Mouse (Mus musculus): Measurements from ENCODE around the gene Rhpn2. TPM values are rescaled to one million over a fixed set of nuclear protein-coding genes. Genes with fewer than 3 reads are reported as not detected.

The Rhpn2 gene
- total RNA-seq, 2 experiments from 2014 or later: not detected

DNA sequence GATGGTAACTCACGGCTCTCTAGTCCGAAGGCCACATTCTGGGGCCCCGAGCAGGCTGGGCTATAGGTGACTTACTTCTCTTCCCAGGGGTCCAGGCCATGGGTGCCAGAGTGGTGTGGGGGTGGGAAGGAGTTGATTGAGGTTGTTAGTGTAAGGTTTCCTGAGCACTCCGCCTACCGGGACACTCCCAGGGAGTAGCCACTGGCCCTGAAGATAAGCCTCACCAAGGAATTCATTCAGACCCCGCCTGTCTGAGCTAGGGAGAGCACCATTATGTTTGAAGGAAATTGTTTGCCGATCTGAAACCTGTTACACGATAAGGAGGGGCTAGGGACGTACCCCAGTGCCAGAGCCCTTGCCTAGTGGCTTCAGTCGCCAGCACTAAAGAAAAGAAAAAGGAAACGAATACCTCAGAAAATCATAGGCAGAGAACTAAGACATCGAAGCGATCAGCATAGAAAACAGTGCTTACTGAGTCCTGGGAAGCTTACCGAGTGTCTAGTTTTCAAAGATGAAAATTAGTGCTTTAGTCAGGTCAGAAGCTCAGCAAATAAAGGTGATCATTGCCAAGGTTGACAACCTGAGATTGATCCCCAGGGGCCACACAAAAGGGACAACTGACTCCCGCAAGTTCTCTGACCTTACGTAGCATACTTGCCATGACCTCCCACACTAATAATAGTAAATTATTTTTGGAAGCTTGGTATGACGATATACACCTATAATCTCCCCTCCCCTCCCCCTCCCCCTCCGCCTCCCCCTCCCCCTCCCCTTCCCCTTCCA lies 14.1 kb downstream of the Rhpn2 start:
- ATAC-seq (ENCODE audit: poor library complexity, severe bottlenecking): no peak

GRCm38 (mm10) chr7:35349022-35349421 lies 15.1 kb downstream of the Rhpn2 start:
- ATAC-seq (ENCODE audit: poor library complexity, severe bottlenecking): no peak

DNA sequence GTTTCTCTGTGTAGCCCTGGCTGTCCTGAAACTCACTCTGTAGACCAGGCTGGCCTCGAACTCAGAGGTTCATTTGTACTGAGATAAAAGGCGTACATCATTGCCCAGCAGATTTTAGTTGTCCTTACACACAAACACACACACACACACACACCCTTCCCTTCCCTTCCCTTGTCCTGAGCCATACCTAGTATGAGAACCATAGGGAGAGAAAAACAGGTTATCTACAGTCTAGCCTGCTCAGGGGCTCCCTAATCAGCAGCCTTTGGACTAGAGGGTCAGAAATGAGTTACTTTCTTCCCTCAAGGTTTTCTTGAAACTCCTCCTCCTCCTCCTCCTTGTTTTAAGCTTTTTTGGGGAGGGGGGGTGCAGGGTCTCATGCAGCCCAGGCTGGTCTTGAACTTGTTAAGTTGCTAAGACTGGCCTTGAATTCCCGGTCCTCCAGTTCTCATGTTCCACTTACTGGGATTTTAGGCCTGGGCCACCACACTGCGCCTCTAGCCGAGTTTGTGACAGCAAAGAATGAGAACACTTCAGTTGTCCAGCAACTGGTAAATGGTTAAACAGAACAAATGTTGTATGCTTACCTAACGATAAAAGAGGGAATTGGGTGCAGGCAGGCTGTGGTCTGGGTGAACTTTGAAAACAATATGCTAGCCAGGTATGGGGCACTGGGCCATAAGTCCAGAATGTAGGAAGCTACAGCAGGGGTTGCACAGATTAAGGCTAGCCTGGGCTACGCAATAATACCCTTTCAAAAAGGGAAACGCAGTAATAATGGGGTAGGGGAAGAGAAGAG lies 16.1 kb downstream of the Rhpn2 start:
- ATAC-seq (ENCODE audit: poor library complexity, severe bottlenecking): no peak

DNA sequence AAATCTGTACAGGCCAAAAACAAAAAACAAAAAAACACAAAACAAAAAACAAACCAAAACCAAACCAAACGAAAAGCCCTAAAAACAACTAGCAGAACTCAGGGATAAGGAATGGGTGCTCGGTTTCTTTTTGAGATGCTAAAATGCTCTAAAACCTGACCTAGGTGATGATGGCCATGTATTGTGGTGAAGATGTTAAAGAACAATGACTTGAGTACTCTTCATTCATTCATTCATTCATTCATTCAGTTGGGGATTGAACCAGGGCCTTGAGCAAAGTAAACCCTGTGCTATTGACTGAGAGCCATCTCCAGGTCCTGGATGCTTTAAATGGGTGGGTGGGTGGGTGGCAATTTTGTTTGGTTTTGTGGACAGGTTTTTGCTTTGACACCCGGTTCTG lies 17.2 kb downstream of the Rhpn2 start:
- no peak for ATAC-seq (ENCODE audit: poor library complexity, severe bottlenecking)

GRCm38 (mm10) chr7:35353306-35353705 lies 19.3 kb downstream of the Rhpn2 start:
- ATAC-seq (ENCODE audit: poor library complexity, severe bottlenecking): no peak

DNA sequence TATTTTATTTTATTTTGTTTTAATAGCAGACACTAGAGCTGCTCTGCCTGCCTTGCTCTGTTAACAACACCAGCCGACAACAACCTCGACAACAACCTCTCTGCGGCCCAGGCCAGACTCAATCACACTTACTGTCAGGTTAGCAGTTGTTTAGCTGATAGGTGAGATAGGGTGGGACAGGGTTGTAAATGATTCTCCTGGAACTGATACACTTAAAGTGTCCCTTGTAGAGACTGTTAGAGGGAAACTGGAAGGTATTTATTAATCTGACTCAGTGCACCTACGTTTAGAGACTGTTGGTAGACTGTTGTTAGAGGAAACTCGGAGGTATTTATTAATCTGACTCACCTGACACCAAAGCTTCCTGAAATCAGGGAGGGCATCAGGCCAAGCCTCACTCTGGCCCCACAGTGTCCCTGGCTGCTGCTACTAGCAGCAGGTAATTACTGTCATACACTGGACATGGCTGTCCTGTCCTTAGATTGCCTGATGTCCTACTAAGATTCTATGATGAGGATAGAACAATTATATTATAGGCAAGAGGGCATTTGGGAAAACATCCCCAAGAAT lies 21.4 kb downstream of the Rhpn2 start:
- ATAC-seq (ENCODE audit: poor library complexity, severe bottlenecking): no peak

GRCm38 (mm10) chr7:35357621-35358020 lies 23.7 kb downstream of the Rhpn2 start:
- no peak for ATAC-seq (ENCODE audit: poor library complexity, severe bottlenecking)

DNA sequence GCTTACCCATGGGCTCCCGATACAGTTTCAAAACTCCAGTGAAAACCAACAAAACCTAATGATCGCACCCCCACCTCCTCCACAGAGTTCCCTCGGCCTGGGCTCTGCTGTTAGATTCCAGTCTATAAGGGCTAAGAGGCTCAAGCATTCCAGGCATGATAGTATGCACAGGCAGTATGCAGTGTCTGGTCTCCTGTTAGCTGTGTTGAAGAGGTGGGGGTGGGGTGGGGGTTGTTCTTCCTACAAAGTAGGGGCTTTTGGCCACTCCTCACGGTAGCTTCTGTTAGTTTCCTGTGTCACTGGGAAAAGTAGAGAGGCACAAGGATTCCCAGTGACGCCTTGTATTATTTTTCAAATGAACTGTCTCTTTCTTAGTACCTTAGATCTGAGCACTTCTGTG lies 28.3 kb downstream of the Rhpn2 start:
- ATAC-seq (ENCODE audit: poor library complexity, severe bottlenecking): no peak

- ATAC-seq (ENCODE audit: poor library complexity, severe bottlenecking): no peak
Measured at GRCm38 (mm10) chr7:35362868-35363267, 28.9 kb downstream of the Rhpn2 start.

DNA sequence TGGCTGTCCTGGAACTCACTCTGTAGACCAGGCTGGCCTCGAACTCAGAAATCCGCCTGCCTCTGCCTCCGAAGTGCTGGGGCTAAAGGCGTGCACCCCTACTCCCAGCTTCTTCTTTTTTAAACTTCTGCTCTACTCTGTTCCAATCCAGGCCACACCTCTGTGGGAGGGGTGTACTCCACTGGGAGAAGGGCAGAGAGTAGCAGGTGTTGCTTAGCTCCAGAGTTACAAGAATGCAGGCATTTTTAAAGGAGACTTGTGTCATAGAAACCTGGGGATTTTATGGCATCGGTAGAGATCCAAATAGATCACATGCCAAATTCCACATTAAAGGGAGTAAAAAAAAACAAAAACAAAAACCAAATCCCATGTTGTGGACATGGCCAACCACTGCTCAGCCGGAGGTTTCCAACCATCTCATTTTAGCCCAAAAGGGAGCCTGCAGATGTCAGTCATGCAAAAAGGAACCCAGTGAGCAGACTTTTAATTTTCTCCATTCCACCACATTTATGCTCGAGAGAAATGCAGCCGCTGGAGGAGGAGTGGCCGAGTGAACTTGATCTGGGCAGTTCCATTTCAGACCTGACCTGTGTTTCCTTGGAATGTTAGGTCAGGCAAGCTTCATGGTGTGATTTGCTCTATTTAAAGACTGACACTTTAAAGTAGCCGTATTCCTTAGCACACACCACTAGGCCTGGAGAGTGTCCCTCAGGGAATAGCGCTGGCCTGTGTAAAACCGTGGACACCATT lies 31.4 kb downstream of the Rhpn2 start:
- no peak for ATAC-seq (ENCODE audit: poor library complexity, severe bottlenecking)

- ATAC-seq (ENCODE audit: poor library complexity, severe bottlenecking): no peak
Measured at GRCm38 (mm10) chr7:35371096-35371495, 37.1 kb downstream of the Rhpn2 start.

DNA sequence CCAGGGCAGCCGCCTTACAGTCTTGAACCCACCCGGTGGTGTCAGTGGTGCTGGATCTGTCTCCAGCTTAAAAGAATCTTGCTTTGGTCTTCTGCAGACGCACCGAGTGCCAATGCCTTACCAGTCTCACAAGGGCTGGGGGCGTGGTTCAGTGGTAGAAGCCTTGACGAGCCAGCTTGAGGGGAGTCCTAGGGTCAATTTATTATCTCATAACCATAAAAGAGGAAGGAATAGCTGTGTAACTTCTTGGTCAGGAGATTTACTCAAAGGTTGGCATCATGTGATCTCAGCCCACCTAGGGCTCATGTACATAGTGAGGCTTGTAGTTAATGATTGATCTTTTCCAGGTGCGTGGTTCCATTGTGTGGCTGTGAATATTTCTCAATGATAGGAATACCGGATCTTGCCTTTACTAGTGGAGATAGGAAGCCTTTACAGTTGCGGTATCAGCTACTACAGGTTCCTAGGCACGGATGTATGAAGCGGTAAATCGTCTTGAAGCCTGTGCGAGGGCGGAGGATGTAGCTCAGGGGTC lies 38.6 kb downstream of the Rhpn2 start:
- no peak for ATAC-seq (ENCODE audit: poor library complexity, severe bottlenecking)

DNA sequence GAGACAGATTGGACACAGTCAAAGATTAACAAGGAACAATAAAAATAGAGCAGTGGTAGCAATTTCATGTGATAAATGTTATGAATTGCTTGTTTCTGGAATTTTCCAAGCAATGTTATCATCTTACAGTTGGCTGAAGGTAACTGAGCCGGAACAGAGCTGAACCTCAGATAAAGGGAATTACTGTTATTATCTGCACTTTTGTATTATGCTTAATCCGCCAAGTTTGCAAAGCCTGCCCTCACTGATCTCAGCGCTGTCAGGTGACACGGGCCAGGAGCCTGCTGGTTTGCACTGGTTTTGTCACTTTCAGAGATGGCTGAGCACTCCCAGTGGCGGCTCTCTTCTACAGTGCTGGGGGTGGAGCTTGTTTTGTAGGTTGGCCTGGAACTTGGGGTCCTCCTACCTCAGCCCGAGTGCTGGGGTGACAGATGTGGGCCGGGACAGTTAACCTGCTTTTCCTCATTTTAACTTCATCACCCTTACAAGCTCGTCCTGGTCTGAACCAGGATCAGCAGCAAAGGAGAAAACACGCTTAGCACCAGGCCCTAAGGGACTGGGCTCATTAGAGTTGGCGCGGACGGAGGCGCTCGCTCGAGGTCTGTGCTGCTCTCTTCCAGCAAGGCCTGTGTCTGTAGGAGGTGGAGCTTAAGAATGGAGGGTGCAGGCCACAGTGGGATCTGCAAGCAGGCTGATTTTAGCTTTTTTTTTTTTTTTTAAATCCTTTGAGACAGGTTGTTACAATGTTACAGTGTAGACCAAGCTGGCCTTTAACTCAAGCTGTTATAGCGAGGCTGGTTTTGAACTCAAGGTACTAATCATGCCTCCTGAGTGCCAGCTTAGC lies 39.4 kb downstream of the Rhpn2 start:
- ATAC-seq (ENCODE audit: poor library complexity, severe bottlenecking): no peak

GRCm38 (mm10) chr7:35374265-35374664 lies 40.3 kb downstream of the Rhpn2 start:
- ATAC-seq (ENCODE audit: poor library complexity, severe bottlenecking): no peak

DNA sequence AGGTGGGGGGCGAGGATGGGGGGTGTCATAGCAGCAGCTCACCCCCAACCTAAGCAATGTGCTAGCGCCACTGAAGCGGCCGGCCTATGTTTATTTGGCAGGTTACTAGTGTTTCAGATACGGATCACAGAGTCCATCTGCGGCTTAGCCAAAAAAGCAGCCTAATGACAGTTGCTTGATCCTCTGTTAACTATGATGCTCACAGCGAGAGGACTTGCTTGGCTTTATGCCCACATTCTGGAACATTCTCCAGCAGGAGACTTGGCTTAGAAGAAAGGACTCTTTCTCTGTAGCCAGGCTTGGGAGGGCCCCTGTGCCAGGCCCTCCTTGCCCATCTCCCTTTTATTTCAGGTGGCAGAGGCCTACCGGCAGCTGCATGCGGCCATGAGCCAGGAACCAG lies 42.7 kb downstream of the Rhpn2 start:
- no peak for ATAC-seq (ENCODE audit: poor library complexity, severe bottlenecking)

DNA sequence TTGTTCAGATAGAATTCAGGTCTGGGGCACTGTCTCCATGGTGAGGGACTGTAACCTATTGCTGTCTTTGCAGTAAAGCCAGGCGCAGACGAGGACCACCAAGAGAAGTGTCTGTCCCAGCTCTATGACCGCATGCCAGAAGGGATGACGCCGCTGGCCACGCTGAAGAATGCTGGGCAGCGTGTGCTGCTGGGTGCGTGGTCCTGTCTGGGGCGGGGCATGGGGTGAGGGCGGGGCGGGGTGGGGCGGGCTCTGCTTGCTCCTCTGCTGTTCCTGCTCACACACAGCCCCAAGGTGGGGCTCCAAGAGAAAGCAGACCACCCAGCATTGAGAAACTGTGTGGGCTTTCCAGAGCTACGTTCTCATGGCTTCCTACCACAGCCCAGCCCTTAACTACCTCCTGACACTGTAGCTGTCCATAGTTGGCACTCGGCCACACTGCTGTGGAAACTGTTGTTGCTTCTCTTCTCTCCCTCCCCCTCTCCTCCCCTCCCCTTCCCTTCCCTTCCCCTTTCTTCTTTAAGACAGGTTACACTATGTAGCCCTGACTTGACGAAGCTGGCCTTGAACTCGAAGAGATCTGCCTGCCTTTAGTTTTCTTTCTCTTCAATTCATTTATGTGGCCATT lies 45.6 kb downstream of the Rhpn2 start:
- ATAC-seq (ENCODE audit: poor library complexity, severe bottlenecking): no peak

- ATAC-seq (ENCODE audit: poor library complexity, severe bottlenecking): no peak
Measured at GRCm38 (mm10) chr7:35380351-35380750, 46.4 kb downstream of the Rhpn2 start.

GRCm38 (mm10) chr7:35381861-35382260 lies 47.9 kb downstream of the Rhpn2 start:
- no peak for ATAC-seq (ENCODE audit: poor library complexity, severe bottlenecking)

DNA sequence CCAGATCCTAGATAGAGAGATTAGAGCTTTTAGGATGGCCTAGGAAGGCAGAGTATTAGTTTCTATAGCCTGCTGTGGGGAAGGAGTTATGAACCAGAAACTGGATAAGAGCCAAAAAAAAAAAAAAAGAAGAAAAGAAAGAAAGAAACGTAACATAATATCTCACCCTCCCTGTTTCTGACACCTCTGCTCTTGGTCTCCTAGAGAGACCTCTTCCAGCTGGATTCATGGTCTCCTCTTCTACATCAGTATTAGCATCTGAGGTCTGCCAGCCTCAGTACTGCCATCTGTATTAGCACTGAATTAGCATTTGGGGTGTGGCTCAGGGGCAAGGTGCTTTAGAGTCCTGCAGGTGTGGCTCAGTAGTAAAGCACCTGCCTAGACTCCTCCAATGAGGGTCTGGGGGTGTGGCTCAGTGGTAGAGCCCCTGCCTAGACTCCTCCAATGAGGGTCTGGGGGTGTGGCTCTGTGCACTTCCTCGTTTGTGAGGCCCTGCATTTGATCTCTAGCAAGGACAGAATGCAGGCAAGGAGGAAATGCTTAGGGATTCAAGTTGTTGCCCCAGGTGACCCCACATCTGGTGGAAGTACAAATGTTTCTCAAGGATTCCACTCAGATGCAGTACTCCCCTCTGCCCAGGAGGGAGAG lies 48.9 kb downstream of the Rhpn2 start:
- no peak for ATAC-seq (ENCODE audit: poor library complexity, severe bottlenecking)
